Mouse (Mus musculus): ENCODE results near the gene Aldh6a1. TPM values are rescaled to one million over a fixed set of nuclear protein-coding genes. Genes with fewer than 3 reads are reported as not detected.

Aldh6a1 gene
- 60.5 and 62.6 TPM in 2 replicates for polyA plus RNA-seq (2014; fragmentation: Nextera tagmentation; extraction: Ambion mirVana)

DNA sequence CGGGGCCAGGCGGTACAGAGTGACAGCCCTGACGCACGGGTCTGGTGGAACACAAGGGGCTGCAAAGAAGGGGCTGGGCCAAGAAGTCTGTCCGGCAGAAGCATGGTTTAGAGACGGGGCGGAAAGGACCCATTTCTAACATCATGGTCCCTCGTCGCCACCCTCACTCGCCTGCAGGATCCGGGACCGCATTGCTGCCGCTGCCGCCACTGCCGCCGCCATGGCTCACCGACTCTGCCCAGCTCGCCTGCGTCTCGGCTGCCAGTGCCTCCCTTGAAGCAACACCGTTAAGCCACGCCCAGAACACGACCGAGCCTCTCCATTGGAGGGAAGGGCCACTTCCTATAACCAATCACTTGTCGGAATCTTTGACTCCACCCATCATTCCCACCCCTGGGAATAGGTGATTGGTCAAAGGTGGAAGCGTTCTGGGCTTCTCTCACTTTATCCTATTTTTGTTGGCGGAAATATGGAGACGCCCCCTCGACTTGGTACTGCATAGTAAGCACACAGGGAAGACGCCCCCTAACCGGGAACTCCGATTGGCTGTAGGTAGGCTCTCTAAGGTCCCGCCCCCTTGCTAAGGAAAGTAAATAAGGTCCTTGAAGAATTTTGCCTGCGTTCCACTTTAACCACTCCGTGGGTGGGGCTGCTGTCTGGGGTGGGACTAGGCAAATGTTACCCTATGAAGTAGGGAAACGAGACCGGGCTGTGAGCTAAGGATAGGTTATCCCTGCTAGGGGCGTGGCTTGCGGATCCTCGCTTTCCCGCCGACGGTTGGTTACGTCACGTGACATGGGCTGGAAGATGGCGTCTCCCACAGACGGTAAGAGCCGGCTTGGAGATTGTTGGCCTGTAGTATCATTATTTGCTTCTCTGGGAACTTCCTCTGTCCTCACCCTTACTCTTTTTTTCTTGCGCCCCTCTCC is at the start of gene Aldh6a1, which contains the start of gene Lin52:
Gene Aldh6a1, minus strand, starts transcription at position 287 of the 929 bp plus-strand sequence.
Gene Lin52, plus strand, starts transcription at position 705 of the 929 bp plus-strand sequence.
- Histone ChIP-seq H3K4me2 (ENCODE audit: low read length) (peak within 1 kb of the TSS; percentile 97), H3K9ac (ENCODE audit: low read length) (peak within 1 kb of the TSS; percentile 80), H3K27me3 (ENCODE audit: control insufficient read depth, insufficient read depth, low read length) (no peaks in the 10 kb centered on the region), H3K4me3 (ENCODE audit: control insufficient read depth in 1 of 2, insufficient read depth in 1 of 2, low read depth in 1 of 2, low read length in 2 of 2) (peak within 1 kb of the TSS; percentile 81 to 82), H3K36me3 (ENCODE audit: control insufficient read depth, insufficient read depth, low read length) (no peaks in the 10 kb centered on the region), H3K27ac (replicated peaks in 1 of 2; ENCODE audit: control insufficient read depth in 1 of 2, insufficient read depth in 1 of 2, low read depth in 2 of 2, low read length in 2 of 2) (peak within 1 kb of the TSS; percentile 82 to 87), H3K9me3 (ENCODE audit: control insufficient read depth, low read length) (no peaks in the 10 kb centered on the region), H3K4me1 (ENCODE audit: control insufficient read depth in 2 of 2, insufficient read depth in 2 of 2, low read length in 2 of 2) (peaks cover 2 to 20% of the 10 kb centered on the region in 2 experiments)
- under 1% methylated on average over 49 of the region's 49 CpGs for WGBS
- peak; percentile 98 for ATAC-seq (ENCODE audit: insufficient number of reproducible peaks, insufficient read depth, low FRiP score, low read depth)

DNA sequence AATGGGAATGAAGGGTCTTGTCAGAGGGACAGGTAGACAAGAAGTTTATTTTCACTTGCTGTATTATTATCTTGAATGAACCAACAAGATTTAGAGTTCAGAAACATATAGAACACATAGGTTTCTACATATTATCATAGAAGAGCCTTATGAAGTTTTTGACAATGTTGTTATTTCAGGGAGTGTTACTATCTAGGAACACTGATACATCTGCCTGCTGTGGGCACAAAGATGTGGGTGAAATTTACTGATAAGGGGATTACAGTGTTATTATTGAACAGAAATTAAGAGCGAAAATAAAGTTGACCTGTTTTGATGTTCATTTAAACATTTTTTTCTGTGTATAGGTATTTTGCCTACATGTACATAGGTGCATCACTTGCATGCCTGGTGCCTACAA is 46.0 kb upstream of the Aldh6a1 start:
- Histone ChIP-seq H3K4me3 (ENCODE audit: control insufficient read depth in 1 of 2, insufficient read depth in 1 of 2, low read depth in 1 of 2, low read length in 2 of 2) (no peak overlapping the region), H3K27ac (replicated peaks in 1 of 2; ENCODE audit: control insufficient read depth in 1 of 2, insufficient read depth in 1 of 2, low read depth in 2 of 2, low read length in 2 of 2) (no peak overlapping the region), H3K27me3 (ENCODE audit: control insufficient read depth, insufficient read depth, low read length) (no peaks in the 10 kb centered on the region), H3K9ac (ENCODE audit: low read length) (no peak overlapping the region), H3K4me2 (ENCODE audit: low read length) (no peak overlapping the region), H3K36me3 (ENCODE audit: control insufficient read depth, insufficient read depth, low read length) (no peaks in the 10 kb centered on the region), H3K4me1 (ENCODE audit: control insufficient read depth in 2 of 2, insufficient read depth in 2 of 2, low read length in 2 of 2) (peaks cover 0 to 7% of the 10 kb centered on the region in 2 experiments; a peak in 3 of 4 replicates), H3K9me3 (ENCODE audit: control insufficient read depth, low read length) (no peaks in the 10 kb centered on the region)
- no peak for ATAC-seq (ENCODE audit: insufficient number of reproducible peaks, insufficient read depth, low FRiP score, low read depth)
- 81% methylated on average over 1 of the region's 1 CpGs for WGBS

DNA sequence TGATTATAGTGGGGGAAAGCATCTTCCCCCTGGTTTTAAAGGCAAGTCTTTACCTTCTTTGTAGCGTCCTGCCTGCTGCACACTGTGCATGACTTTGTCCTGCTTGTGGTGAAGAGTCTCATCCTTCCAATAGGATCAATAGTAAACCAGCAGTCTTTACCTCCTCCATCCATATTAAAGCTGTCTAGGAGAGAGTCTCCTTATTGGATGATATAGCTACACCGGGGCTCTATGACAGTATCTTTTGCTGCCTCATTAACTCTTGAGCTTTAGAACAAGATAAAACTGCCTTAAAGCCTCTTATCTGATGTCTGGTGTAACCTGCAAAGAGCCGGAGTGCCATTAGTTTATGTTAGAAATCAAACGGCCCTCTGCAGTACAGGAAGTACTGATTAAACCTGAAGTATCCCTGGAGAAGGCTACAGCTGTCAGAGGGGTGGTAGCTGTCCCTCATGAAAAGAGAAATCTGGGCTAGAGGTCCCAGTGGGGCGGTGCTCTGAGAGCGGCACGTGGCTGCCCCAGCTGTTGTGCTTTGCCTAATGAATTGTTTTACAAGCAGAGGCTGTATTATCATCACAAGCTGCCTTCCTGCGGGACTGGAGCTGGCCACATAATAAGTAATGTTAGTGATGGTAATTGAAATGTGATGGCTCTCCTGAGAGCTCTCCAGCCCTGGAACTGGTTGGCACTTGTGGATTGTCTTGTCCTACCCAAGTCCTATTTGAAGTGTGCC is 36.7 kb upstream of the Aldh6a1 start:
- Histone ChIP-seq H3K9me3 (ENCODE audit: control insufficient read depth, low read length) (no peaks in the 10 kb centered on the region), H3K36me3 (ENCODE audit: control insufficient read depth, insufficient read depth, low read length) (0 out of 2 replicates have a peak, but pooled peaks cover 3% of the 10 kb centered on the region), H3K4me2 (ENCODE audit: low read length) (no peak overlapping the region), H3K27ac (replicated peaks in 1 of 2; ENCODE audit: control insufficient read depth in 1 of 2, insufficient read depth in 1 of 2, low read depth in 2 of 2, low read length in 2 of 2) (no peak overlapping the region), H3K9ac (ENCODE audit: low read length) (no peak overlapping the region), H3K27me3 (ENCODE audit: control insufficient read depth, insufficient read depth, low read length) (no peaks in the 10 kb centered on the region), H3K4me3 (ENCODE audit: control insufficient read depth in 1 of 2, insufficient read depth in 1 of 2, low read depth in 1 of 2, low read length in 2 of 2) (no peak overlapping the region), H3K4me1 (ENCODE audit: control insufficient read depth in 2 of 2, insufficient read depth in 2 of 2, low read length in 2 of 2) (0 out of 4 replicates have a peak, but pooled peaks cover 2 to 6% of the 10 kb centered on the region in 2 experiments)
- 19% methylated on average over 8 of the region's 8 CpGs for WGBS
- ATAC-seq (ENCODE audit: insufficient number of reproducible peaks, insufficient read depth, low FRiP score, low read depth) = no peak

DNA sequence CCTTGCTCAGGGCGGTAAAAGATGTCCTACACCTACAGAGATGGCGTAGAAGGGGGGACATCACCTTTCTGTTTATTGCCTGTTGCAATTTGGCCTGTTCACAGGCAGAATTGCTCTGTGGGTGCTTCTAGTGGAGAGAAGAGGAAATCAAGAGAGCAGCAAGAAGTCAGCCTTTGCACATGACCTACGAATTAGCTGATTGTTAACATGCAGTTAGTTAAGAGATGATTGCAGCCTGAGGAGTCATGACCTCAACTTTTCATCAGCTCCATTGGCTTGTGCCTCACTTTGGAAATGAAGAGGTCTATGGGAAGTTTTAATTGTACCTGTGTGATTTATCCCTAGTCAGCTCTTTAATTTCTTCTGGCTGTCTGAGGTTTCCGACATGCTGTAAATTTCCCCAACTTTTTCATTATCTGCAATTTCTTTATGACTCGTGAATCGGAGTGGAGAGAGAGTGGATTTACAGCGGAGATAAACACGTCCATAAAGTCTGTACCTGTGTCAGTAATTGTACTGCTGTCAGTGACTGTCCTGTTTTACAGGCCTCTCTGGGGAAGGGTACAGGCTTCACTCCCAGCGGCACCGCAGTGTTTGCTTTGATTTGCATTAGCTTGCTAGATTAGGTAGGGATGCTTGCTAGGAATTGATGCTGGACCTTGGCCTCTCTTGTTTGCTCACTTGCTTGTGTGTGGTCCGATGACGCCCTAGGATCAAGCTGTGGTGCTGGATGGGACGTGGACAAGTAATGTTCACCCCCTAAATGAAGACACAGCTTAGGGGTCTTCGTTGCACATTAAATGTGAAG is 32.2 kb upstream of the Aldh6a1 start:
- no peak for ATAC-seq (ENCODE audit: insufficient number of reproducible peaks, insufficient read depth, low FRiP score, low read depth)
- H3K36me3 ChIP-seq (ENCODE audit: control insufficient read depth, insufficient read depth, low read length) = peaks cover 13% of the 10 kb centered on the region; the same call in 1 of the 2 replicates
- no peak overlapping the region for H3K9ac ChIP-seq (ENCODE audit: low read length)
- H3K27ac ChIP-seq (replicated peaks in 1 of 2; ENCODE audit: control insufficient read depth in 1 of 2, insufficient read depth in 1 of 2, low read depth in 2 of 2, low read length in 2 of 2) = no peak overlapping the region
- no peak overlapping the region for H3K4me3 ChIP-seq (ENCODE audit: control insufficient read depth in 1 of 2, insufficient read depth in 1 of 2, low read depth in 1 of 2, low read length in 2 of 2)
- no peaks in the 10 kb centered on the region for H3K9me3 ChIP-seq (ENCODE audit: control insufficient read depth, low read length)
- H3K4me2 ChIP-seq (ENCODE audit: low read length) = no peak overlapping the region
- H3K4me1 ChIP-seq (ENCODE audit: control insufficient read depth in 2 of 2, insufficient read depth in 2 of 2, low read length in 2 of 2) = 0 out of 4 replicates have a peak, but pooled peaks cover 2 to 6% of the 10 kb centered on the region in 2 experiments
- no peaks in the 10 kb centered on the region for H3K27me3 ChIP-seq (ENCODE audit: control insufficient read depth, insufficient read depth, low read length)
- WGBS = 88% methylated on average over 14 of the region's 14 CpGs

DNA sequence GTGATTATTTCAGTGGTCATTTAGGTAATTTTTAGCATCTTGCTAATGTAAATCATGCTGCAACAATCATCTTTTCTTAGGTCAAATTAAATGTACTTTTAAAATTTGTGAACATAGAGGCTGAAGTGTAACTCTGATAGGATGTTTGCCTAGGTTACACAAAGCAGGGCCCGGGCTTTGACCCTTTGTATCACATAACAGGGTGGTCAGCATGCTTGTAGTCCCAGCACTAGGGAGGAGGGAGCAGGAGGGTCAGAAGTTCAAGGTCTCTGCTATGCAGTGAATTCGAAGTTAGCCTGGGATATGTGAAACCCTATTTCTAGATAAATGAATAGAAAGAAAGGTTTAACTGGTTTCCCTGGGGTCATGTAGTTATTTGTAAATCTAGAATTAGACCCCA is 30.4 kb upstream of the Aldh6a1 start:
- ATAC-seq (ENCODE audit: insufficient number of reproducible peaks, insufficient read depth, low FRiP score, low read depth) = no peak
- 53% methylated on average over 2 of the region's 2 CpGs for WGBS
- Histone ChIP-seq H3K4me1 (ENCODE audit: control insufficient read depth in 2 of 2, insufficient read depth in 2 of 2, low read length in 2 of 2) (no peaks in the 10 kb centered on the region), H3K4me3 (ENCODE audit: control insufficient read depth in 1 of 2, insufficient read depth in 1 of 2, low read depth in 1 of 2, low read length in 2 of 2) (no peak overlapping the region), H3K27me3 (ENCODE audit: control insufficient read depth, insufficient read depth, low read length) (no peaks in the 10 kb centered on the region), H3K27ac (replicated peaks in 1 of 2; ENCODE audit: control insufficient read depth in 1 of 2, insufficient read depth in 1 of 2, low read depth in 2 of 2, low read length in 2 of 2) (no peak overlapping the region), H3K9ac (ENCODE audit: low read length) (no peak overlapping the region), H3K9me3 (ENCODE audit: control insufficient read depth, low read length) (no peaks in the 10 kb centered on the region), H3K4me2 (ENCODE audit: low read length) (no peak overlapping the region), H3K36me3 (ENCODE audit: control insufficient read depth, insufficient read depth, low read length) (peaks cover 13% of the 10 kb centered on the region; the same call in 1 of the 2 replicates)

DNA sequence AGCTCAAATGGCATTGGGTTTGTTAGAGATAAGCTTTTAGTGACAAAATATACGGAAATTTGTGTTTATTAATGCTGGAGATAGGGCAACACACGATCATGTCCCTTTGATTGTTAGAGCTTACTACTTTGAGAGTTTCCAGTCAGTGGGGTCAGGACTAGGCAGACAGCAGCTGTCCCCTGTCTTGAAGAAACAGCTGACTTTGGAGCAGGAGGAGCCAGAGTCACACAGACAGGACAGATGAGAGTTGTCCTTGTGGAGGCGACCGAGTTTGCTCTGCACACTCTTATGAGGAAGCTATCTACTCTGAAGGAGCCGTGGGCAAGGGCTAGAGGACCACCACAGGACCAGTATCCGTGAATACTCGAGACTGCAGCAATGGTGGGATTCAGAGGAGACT is 28.1 kb upstream of the Aldh6a1 start:
- Histone ChIP-seq H3K4me3 (ENCODE audit: control insufficient read depth in 1 of 2, insufficient read depth in 1 of 2, low read depth in 1 of 2, low read length in 2 of 2) (no peak overlapping the region), H3K9me3 (ENCODE audit: control insufficient read depth, low read length) (no peaks in the 10 kb centered on the region), H3K9ac (ENCODE audit: low read length) (no peak overlapping the region), H3K27me3 (ENCODE audit: control insufficient read depth, insufficient read depth, low read length) (no peaks in the 10 kb centered on the region), H3K27ac (replicated peaks in 1 of 2; ENCODE audit: control insufficient read depth in 1 of 2, insufficient read depth in 1 of 2, low read depth in 2 of 2, low read length in 2 of 2) (no peak overlapping the region), H3K36me3 (ENCODE audit: control insufficient read depth, insufficient read depth, low read length) (peaks cover 15% of the 10 kb centered on the region; the same call in 1 of the 2 replicates), H3K4me2 (ENCODE audit: low read length) (no peak overlapping the region), H3K4me1 (ENCODE audit: control insufficient read depth in 2 of 2, insufficient read depth in 2 of 2, low read length in 2 of 2) (no peaks in the 10 kb centered on the region)
- no peak for ATAC-seq (ENCODE audit: insufficient number of reproducible peaks, insufficient read depth, low FRiP score, low read depth)
- WGBS = 78% methylated on average over 7 of the region's 7 CpGs

DNA sequence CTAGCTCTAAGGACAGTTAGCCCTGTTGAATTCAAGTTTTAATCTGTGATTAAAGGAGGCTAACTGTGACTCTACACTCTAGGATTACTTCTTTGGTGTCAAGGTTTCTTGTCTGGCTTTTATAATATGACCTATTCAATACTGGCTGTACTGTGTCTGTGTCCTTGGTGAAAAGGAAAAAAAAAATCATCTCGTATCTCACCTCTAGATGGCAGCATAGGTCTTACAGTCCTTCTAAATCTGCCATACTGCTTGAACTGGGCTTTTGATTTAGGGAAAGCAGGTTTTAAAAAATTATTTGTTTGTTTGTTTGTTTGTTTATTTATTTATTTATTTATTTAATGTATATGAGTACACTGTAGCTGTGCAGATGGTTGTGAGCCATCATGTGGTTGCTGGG is 17.9 kb upstream of the Aldh6a1 start:
- peaks cover 54% of the 10 kb centered on the region for H3K36me3 ChIP-seq (ENCODE audit: control insufficient read depth, insufficient read depth, low read length)
- no peaks in the 10 kb centered on the region for H3K4me1 ChIP-seq (ENCODE audit: control insufficient read depth in 2 of 2, insufficient read depth in 2 of 2, low read length in 2 of 2)
- no peak overlapping the region for H3K4me3 ChIP-seq (ENCODE audit: control insufficient read depth in 1 of 2, insufficient read depth in 1 of 2, low read depth in 1 of 2, low read length in 2 of 2)
- H3K27ac ChIP-seq (replicated peaks in 1 of 2; ENCODE audit: control insufficient read depth in 1 of 2, insufficient read depth in 1 of 2, low read depth in 2 of 2, low read length in 2 of 2) = no peak overlapping the region
- no peak for ATAC-seq (ENCODE audit: insufficient number of reproducible peaks, insufficient read depth, low FRiP score, low read depth)
- no peak overlapping the region for H3K9ac ChIP-seq (ENCODE audit: low read length)
- H3K27me3 ChIP-seq (ENCODE audit: control insufficient read depth, insufficient read depth, low read length) = no peaks in the 10 kb centered on the region
- no peaks in the 10 kb centered on the region for H3K9me3 ChIP-seq (ENCODE audit: control insufficient read depth, low read length)
- WGBS = 0% methylated on average over 1 of the region's 1 CpGs
- no peak overlapping the region for H3K4me2 ChIP-seq (ENCODE audit: low read length)
